Mouse (Mus musculus) telencephalon, adult 2 months (tissue): Measurements from ENCODE around the gene Dnajc5.

Experiments
- DNase-seq: peaks from one replicate; pipeline ENCODE4 v3.0.0-alpha.2; 2011; ENCODE audit warnings: low read depth, low spot score

The Dnajc5 gene

DNA sequence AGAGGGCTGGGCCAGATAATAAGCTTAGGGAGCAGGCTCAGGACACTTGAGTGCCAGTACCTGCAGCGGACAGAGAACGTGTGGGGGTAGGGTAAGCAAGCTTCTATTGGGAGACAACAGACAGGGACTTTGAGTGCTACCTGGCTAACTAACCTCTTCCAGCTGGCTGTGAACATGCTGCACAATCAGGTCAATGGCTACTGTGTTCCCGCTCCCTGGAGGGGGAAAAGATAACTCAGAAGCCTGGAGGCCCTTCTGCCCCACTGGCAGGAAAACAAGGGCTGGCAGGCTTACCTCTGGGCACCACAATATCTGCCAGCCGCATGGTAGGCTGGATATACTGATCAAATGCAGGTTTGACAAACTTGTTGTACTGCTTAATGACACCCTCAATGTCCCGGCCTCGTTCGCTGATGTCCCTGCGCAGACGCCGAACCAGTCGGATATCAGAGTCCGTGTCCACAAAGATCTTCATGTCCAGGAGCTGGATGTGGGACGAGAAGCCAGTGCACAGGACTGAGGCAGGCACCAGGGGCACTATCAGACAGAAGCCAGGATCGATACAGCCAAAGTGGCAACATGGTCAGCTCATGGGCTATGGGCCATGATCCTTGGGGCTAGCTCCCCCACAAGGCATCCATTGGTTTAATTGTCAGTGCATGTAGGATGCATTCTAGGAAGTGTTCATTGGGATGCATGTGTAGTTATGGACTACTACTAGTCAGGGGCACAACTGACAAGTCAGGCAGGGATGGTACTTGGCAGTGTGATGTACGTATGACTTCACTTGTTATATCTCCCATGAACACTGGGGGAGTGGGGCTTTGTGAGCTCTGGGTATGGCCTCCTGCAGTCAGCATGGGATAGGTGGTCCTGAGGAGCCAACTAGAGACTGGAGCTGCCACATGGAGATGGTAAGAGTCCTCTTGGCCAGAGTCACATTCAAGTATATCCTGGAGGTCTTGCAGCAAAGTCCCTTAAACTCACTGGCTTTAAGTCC is 52.9 kb downstream of the Dnajc5 start:
- DNase-seq = no peak

DNA sequence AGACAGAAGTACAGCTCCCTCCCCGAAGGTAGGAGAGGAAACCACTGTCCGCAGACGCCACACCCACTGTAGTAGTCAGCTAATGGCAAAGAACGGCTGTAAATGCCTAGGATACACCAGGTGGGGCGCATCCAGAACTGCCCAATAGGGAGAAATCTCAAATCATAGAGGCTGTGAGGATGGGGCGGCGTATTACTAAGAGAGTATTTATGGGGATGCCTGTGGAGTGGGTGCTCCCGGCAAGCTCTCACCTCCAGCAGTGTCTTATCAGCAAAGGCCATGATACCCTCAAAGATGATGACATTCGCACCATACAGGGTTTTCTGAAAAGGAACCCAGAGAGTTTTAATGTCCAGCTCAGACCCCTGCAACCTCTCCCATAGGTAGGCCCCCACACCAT is 53.7 kb downstream of the Dnajc5 start:
- no peak for DNase-seq

DNA sequence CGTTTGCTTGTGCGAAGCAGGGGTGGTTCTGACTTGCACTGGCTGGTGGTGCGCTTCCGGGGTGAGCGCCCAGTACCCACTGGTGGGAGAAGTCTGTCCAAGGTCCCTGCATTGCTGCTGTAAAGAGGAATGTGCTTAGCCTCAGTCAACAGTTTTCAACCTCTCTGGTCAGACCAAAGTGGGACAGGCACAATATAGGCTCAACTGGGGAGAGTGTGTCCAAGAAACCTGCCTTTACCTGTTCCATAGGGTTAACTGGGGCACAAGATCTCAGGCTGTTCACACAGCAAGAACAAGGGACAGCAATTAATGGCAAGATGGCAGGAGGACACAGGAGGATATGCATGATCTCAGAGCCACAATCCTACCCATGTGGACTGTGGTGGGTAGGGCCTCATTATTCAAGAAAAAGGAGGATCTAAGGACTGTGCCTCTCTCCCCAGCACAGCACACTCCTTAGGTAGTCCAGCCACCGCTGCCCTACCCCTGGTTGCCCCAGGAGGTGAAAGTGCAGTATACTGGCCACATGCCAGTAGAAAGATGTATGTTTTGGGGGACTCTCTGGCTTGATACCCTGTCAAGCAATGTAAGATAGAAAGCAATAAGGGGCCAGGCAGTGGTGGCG is 54.7 kb downstream of the Dnajc5 start:
- no peak for DNase-seq

DNA sequence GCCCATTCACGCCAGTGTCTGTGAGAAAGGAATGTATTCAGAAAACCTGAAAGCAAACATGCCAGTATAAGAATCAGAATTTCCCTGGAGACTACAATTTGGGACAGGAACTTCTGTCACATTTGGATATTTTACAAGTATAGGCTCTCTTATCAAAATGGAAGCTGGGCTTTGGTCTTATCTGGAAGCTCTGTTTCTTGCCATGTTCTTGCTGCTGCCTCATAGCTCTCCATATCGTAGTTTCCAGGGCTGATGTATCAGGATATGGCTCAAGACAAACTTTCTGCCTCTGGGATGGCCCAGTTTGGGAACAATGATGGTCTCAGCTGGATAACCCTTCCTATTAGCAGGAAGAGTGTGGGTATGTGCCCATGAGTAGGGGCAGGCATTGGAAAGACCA is 56.3 kb downstream of the Dnajc5 start:
- DNase-seq = no peak

- no peak for DNase-seq
These were observed 56.8 kb downstream of the Dnajc5 start for GRCm38 (mm10) chr2:181577126-181577525.

GRCm38 (mm10) chr2:181577981-181578581 is 57.8 kb downstream of the Dnajc5 start:
- DNase-seq = no peak

- DNase-seq = no peak
These were observed 58.7 kb downstream of the Dnajc5 start for GRCm38 (mm10) chr2:181578790-181579618.

DNA sequence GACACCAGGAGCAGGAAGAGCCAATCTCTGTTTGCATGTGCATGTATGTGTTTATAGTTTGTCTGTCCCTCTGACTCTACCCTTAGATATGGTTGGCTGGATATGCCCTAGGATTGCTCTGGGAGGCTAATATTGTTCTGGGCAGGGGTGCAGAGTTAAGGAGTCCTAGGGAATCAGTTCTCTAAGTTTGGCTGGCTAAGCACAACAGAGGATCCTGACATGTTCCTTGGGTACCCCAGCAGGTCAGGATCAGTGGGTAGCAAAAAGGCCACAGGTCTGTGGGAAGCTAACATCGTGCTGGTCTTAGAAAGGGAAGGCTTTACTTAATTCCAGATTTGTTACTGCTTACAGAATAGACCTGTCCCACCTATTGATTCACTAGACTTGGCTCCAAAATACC is 59.4 kb downstream of the Dnajc5 start:
- no peak for DNase-seq

- DNase-seq = no peak
These were observed 60.0 kb downstream of the Dnajc5 start for GRCm38 (mm10) chr2:181580131-181580772.

DNA sequence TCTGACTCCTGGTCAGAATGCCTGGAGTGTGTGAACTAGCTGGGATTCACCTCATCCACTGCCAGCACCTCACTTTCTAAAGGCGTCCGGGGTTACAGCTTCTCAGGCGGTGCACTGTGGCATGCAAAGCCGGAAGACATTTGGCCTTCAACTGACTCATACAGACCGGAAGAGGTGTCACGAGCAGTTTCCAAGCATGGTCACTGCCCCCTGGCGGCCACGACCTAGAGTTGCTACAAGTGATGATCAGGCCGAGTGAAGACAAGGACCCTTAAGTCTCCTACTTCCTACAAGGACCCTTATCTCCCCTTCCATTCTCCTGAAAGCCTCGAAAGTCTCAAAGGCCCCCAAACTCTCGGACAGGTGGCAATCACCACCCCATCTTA is 60.7 kb downstream of the Dnajc5 start:
- DNase-seq = peak; percentile 81

DNA sequence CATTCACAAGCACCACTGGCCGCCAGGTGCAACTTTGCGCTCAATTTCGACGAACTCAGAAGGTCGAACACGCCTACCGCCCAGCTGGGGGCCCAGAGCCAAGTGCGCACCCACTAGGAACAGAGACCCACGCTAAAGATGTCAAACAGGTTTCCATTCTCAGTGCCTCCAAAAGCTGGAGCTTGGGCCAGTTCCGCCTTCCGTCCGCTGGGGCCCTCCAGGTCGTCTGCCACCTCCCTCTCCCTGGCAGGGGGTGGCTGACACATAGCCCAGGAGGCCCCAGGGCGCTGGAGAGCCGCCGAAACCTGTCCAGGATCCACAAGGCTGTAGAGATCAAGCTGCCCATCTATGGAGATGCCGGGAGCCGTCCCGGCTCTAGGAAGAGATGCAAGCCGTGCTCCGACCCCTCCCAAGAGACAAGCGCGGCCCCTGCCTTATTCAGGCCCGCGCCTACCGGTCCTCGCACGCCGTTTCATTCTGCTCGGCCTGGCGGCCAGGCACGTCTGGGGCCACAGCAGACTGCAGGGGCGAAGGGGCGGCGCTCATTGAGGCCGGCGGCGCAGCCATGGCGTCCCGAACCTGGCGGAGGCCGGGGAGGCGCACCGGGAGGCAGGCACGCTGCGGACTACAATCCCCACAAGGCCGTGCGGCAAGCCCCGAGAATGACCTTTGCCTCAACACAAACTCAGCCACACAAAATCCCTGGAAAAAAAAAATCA is 61.3 kb downstream of the Dnajc5 start:
- DNase-seq = no peak

DNA sequence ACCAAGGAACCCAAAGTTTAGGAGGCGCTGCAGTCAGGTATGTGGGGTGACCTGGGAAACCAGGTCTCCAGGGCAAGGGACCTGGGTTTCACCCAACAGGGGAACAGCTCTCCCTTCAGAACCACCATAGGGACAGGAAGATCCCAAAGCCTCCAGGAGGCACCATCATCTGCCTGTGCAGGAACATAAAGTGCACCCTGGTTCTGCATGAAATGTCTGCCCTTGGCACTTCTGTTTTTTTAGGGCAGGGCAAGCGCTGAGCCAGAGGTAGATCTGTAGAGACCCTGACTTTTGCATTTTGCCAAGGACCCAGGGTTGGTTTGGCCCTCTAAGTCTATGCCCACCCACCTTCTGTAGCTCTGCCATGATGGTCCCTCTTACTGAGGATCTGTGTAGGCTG is 62.1 kb downstream of the Dnajc5 start:
- DNase-seq = no peak

DNA sequence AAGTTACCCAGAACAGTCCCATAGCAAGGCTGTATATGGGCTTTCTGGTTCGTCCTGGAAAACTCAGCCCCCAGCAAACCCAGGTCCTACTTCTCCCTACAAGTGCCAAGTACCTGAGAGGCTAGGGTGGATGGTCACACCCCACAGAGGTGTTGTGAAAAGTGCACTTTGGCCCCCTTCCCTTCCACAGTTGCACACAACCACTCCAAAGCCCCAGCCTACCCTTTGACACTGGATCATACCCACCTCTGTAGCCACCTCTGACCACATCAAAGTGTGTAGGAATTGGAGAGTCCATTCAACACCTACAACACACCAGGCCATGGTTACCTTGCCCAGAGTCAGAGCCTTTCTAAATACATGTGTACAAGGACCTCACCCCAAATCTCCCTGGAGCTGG is 62.7 kb downstream of the Dnajc5 start:
- DNase-seq = no peak

- no peak for DNase-seq
These were observed 63.4 kb downstream of the Dnajc5 start for GRCm38 (mm10) chr2:181583460-181584257.

DNA sequence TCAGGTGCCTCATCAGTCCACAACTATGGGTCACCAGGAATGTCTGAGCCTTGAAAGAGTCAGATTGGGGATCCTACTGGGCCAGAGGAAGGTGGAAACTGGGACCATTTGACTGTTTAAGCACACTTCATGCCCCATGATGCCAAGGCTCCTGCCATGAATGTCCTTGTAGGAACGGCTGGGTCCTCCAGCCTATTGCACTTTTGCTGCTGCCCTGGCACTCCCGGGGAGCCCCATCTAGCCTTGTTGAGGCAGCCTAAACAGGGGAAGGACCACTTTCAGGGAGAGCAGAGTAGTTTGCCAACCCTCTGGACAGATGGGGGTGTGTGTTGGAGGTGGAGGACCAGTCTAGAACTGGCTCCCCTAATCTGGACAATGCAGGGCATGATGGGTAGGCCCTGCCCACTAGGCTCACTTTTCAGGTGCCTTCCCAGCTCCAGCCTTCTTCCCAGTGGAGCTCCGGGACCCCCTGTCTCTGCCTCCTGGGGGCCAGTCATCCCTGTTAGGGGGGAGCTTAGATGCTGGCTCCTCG is 64.2 kb downstream of the Dnajc5 start, which contains the start of gene Uckl1:
TSS of gene Uckl1 (minus strand) at position 482 of the 532 bp plus-strand sequence.
- DNase-seq = no peak

GRCm38 (mm10) chr2:181585506-181585905 is 65.2 kb downstream of the Dnajc5 start:
- DNase-seq = no peak

DNA sequence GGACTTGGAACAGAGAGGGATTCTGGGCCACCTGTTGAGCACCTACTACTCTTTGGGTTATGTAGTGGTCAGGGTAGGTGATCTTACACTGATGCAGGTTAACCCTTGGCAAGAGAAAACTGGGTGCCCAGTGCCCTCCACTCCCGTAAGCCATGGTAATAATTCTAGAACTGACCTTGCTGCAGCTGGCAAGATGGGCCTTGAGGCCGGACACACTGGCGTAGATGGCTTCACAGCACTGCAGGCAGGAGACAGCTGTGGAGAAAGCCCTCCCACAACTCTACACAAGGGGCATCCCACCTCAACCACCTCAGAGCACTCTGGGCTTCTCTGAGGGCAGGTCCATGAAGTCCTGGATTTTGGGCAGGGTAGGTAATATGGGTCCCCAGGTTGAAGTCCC is 65.8 kb downstream of the Dnajc5 start:
- no peak for DNase-seq

GRCm38 (mm10) chr2:181587796-181588195 is 67.5 kb downstream of the Dnajc5 start:
- DNase-seq = no peak

GRCm38 (mm10) chr2:181588229-181588780 is 68.0 kb downstream of the Dnajc5 start:
- no peak for DNase-seq
